Mouse (Mus musculus) small intestine, adult 2 months (tissue): ENCODE data around the gene Aen.

ENCODE experiments used
- CTCF ChIP-seq: fragments of 200-500 bp; IDR thresholded peaks from 2 replicates; pipeline ENCODE4 v1.5.1; 2012; ENCODE audit warnings: low read depth, mild to moderate bottlenecking, control low read depth, inconsistent platforms, low read length, moderate library complexity, mixed read lengths; ENCODE audit not compliant: insufficient replicate concordance, insufficient read length; ENCODE audit errors: extremely low read depth
- POLR2A ChIP-seq: fragments of 200-500 bp; IDR thresholded peaks from 2 replicates; pipeline ENCODE4 v1.6.1; 2012; ENCODE audit warnings: low read depth, mild to moderate bottlenecking, control low read depth, inconsistent platforms, low read length, moderate library complexity

DNA sequence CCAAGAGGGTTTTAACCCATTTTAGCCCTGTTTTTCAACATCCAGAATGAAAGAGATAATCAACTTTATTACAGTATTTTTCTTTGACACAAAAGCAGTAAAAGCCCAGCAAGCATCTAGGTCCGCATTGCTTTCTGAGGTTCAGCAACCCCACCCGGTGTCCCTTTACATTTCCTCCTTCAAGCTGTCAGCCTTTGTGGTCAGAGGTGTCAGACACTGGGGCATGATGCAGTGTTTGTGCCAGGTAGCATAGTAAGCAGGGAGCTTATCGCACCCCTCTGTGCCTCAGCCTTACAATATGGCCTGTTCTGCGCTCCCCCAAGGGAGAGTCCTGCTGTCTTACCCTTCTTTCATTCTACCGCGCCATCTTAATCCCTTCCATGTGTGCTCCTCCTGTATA, 13.4 kb downstream of the Aen start:
- TF ChIP-seq CTCF (no peak), POLR2A (no peak)
